Mouse (Mus musculus): ENCODE measurements around the gene Cd44.

Cd44 gene

GRCm38 (mm10) chr2:102900875-102901827 lies at the start of gene Cd44:
Gene Cd44 (minus strand): TSS chr2:102901665.
- DNase-seq: peak; percentile 58 to 73

- DNase-seq: no peak
Measured at GRCm38 (mm10) chr2:102948481-102948857, 47.0 kb upstream of the Cd44 start.

GRCm38 (mm10) chr2:102947846-102948480 lies 46.5 kb upstream of the Cd44 start:
- DNase-seq: no peak

GRCm38 (mm10) chr2:102945111-102945510 lies 43.6 kb upstream of the Cd44 start:
- DNase-seq: no peak

GRCm38 (mm10) chr2:102944415-102945012 lies 43.0 kb upstream of the Cd44 start:
- no peak for DNase-seq

- no peak for DNase-seq
Measured at GRCm38 (mm10) chr2:102943983-102944382, 42.5 kb upstream of the Cd44 start.

GRCm38 (mm10) chr2:102942782-102943080 lies 41.3 kb upstream of the Cd44 start:
- no peak for DNase-seq

GRCm38 (mm10) chr2:102941937-102942781 lies 40.7 kb upstream of the Cd44 start:
- DNase-seq: no peak

GRCm38 (mm10) chr2:102940813-102941361 lies 39.4 kb upstream of the Cd44 start:
- no peak for DNase-seq

- DNase-seq: no peak
Measured at GRCm38 (mm10) chr2:102940158-102940557, 38.7 kb upstream of the Cd44 start.

- peak; percentile 18 to 31 for DNase-seq
Measured at GRCm38 (mm10) chr2:102936886-102937285, 35.4 kb upstream of the Cd44 start.

GRCm38 (mm10) chr2:102934834-102935233 lies 33.4 kb upstream of the Cd44 start:
- no peak for DNase-seq

- no peak for DNase-seq
Measured at GRCm38 (mm10) chr2:102933787-102934186, 32.3 kb upstream of the Cd44 start.

GRCm38 (mm10) chr2:102933142-102933541 lies 31.7 kb upstream of the Cd44 start:
- DNase-seq: no peak

- no peak for DNase-seq
Measured at GRCm38 (mm10) chr2:102932667-102933066, 31.2 kb upstream of the Cd44 start.

- no peak for DNase-seq
Measured at GRCm38 (mm10) chr2:102928211-102928610, 26.7 kb upstream of the Cd44 start.

GRCm38 (mm10) chr2:102924480-102924879 lies 23.0 kb upstream of the Cd44 start:
- no peak for DNase-seq

GRCm38 (mm10) chr2:102923682-102924081 lies 22.2 kb upstream of the Cd44 start:
- no peak for DNase-seq

- no peak for DNase-seq
Measured at GRCm38 (mm10) chr2:102922066-102922465, 20.6 kb upstream of the Cd44 start.

- no peak for DNase-seq
Measured at GRCm38 (mm10) chr2:102918301-102918700, 16.8 kb upstream of the Cd44 start.

- no peak for DNase-seq
Measured at GRCm38 (mm10) chr2:102916596-102916995, 15.1 kb upstream of the Cd44 start.

GRCm38 (mm10) chr2:102914675-102915074 lies 13.2 kb upstream of the Cd44 start:
- no peak for DNase-seq

Measured in kidney, postnatal 4 days (tissue).